Comparison of ENCODE assay signal across 23 mouse cellular contexts in the genomic region with DNA sequence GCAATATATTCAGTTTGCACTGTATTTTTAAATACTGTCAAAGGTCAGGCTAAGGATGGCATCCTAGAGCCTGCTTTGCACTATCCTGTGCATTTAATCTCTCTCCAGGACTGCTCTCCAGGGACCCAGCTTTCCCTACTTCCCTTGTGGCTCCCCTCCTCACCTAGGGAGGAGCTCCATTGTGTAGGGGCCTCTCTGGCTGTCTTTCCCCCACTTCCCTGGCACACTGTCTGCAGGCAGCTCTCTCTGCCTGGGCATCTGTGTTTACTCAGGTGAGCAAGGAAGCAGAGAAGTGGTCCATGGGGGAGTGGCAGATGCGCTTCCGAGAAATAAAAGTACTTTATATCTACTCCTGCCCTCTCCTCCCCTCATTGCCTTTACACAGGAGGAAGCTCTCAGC.
DNase-seq lines count a peak whose midpoint lies in the region; ATAC-seq and TF ChIP-seq lines count a peak whose summit lies in the region.
"Had no signal": no experiment of that assay in that cellular context is flagged by ENCODE, and none has a peak within 500 bp of the region (broad histone marks: within the 10 kb centered on the region; RNA-seq: fewer than 3 reads in every experiment).

No protein-coding gene starts in this region.

- H3K9ac ChIP-seq in kidney, embryonic 15.5 days, result no peak overlapping the region
- H3K9ac ChIP-seq in kidney, postnatal 0 days (ENCODE audit: low read depth, low read length), result no peak overlapping the region
- H3K9ac ChIP-seq: embryonic facial prominence, embryonic 12.5 days; embryonic facial prominence, embryonic 15.5 days; forebrain, embryonic 12.5 days had no signal

- no peaks in the 10 kb centered on the region; the same call in 1 of the 2 replicates for H3K4me1 ChIP-seq in heart, embryonic 10.5 days
- H3K4me1 ChIP-seq in kidney, embryonic 15.5 days, result peaks cover 29% of the 10 kb centered on the region
- no peaks in the 10 kb centered on the region for H3K4me1 ChIP-seq in kidney, postnatal 0 days (replicated peaks; ENCODE audit: insufficient read depth, low read length)

- H3K36me3 ChIP-seq in heart, embryonic 10.5 days, result no peaks in the 10 kb centered on the region
- H3K36me3 ChIP-seq in kidney, embryonic 15.5 days, result no peaks in the 10 kb centered on the region
- H3K36me3 ChIP-seq in kidney, postnatal 0 days (ENCODE audit: insufficient read depth, low read length), result no peaks in the 10 kb centered on the region
- H3K36me3 ChIP-seq: embryonic facial prominence, embryonic 12.5 days; embryonic facial prominence, embryonic 15.5 days; forebrain, embryonic 10.5 days; forebrain, embryonic 12.5 days had no signal

- 0 out of 2 replicates have a peak, but pooled peaks cover 15% of the 10 kb centered on the region for H3K27me3 ChIP-seq in heart, embryonic 10.5 days (ENCODE audit: insufficient read depth, poor library complexity, severe bottlenecking)
- no peaks in the 10 kb centered on the region for H3K27me3 ChIP-seq in kidney, embryonic 15.5 days
- H3K27me3 ChIP-seq in kidney, postnatal 0 days (ENCODE audit: insufficient read depth, low read length), result no peaks in the 10 kb centered on the region
- H3K27me3 ChIP-seq: embryonic facial prominence, embryonic 12.5 days; embryonic facial prominence, embryonic 15.5 days had no signal

- 82% methylated on average over 2 of the region's 2 CpGs for WGBS in heart, embryonic 10.5 days
- WGBS in kidney, embryonic 15.5 days, result 29% methylated on average over 2 of the region's 2 CpGs
- 40% methylated on average over 2 of the region's 2 CpGs for WGBS in kidney, postnatal 0 days

- no peak overlapping the region for H3K27ac ChIP-seq in heart, embryonic 10.5 days
- no peak overlapping the region for H3K27ac ChIP-seq in kidney, embryonic 15.5 days
- no peak overlapping the region for H3K27ac ChIP-seq in kidney, postnatal 0 days
- H3K27ac ChIP-seq: embryonic facial prominence, embryonic 12.5 days; embryonic facial prominence, embryonic 15.5 days; forebrain, embryonic 10.5 days; forebrain, embryonic 12.5 days had no signal

- H3K4me2 ChIP-seq in kidney, embryonic 15.5 days, result no peak overlapping the region
- H3K4me2 ChIP-seq in kidney, postnatal 0 days (ENCODE audit: low read length), result no peak overlapping the region
- H3K4me2 ChIP-seq: embryonic facial prominence, embryonic 12.5 days; embryonic facial prominence, embryonic 15.5 days; forebrain, embryonic 12.5 days had no signal

- peak; percentile 57; the same call in 1 of the 2 replicates for ATAC-seq in kidney, embryonic 15.5 days (replicated peaks; ENCODE audit: low FRiP score)
- no peak for ATAC-seq in kidney, postnatal 0 days (replicated peaks; ENCODE audit: low FRiP score, low read depth)
- ATAC-seq: forebrain, embryonic 14.5 days; forebrain, embryonic 16.5 days had no signal

- peak; percentile 82 for DNase-seq in heart, adult 11 months
- no peak for DNase-seq in heart, embryonic 10.5 days (ENCODE audit: low spot score)
- DNase-seq in kidney, postnatal 14 days, result no peak
- DNase-seq in kidney, postnatal 0 days (ENCODE audit: low spot score), result peak; percentile 21
- no peak for DNase-seq in kidney, postnatal 4 days
- DNase-seq: adrenal gland, adult 2 months; adrenal gland, postnatal 10 days; adrenal gland, postnatal 25 days; cerebellum, adult 11 months; cerebellum, adult 18-20 months; cerebellum, adult 8-10 months; cerebellum, adult 9-11 months; cerebellum, postnatal 14 days; cerebellum, postnatal 36 days; embryo, embryonic 11 days had no signal

- H3K9me3 ChIP-seq in heart, embryonic 10.5 days, result no peaks in the 10 kb centered on the region
- H3K9me3 ChIP-seq in kidney, embryonic 15.5 days (replicated peaks), result no peaks in the 10 kb centered on the region
- H3K9me3 ChIP-seq in kidney, postnatal 0 days (replicated peaks; ENCODE audit: low read length), result no peaks in the 10 kb centered on the region
- H3K9me3 ChIP-seq: embryonic facial prominence, embryonic 12.5 days; embryonic facial prominence, embryonic 15.5 days; forebrain, embryonic 10.5 days; forebrain, embryonic 12.5 days had no signal

- H3K4me3 ChIP-seq in heart, embryonic 10.5 days, result no peak overlapping the region
- no peak overlapping the region for H3K4me3 ChIP-seq in kidney, embryonic 15.5 days (replicated peaks)
- H3K4me3 ChIP-seq in kidney, postnatal 0 days (replicated peaks; ENCODE audit: low read depth, low read length), result no peak overlapping the region
- H3K4me3 ChIP-seq: embryonic facial prominence, embryonic 12.5 days; embryonic facial prominence, embryonic 15.5 days; erythroblast, embryonic 14.5 days; forebrain, embryonic 10.5 days; forebrain, embryonic 12.5 days had no signal

- TF ChIP-seq CTCF in kidney, postnatal 0 days (IDR thresholded peaks at IDR 0.05; ENCODE audit: low read depth), result no peak

Comparison
In these comparisons a context has a peak if more than half of its experiments do, and no peak if none do; other contexts are left out.
1. DNase-seq: peak in heart, adult 11 months (single experiment) and kidney, postnatal 0 days (single experiment); none in heart, embryonic 10.5 days (single experiment), kidney, postnatal 14 days (single experiment) and kidney, postnatal 4 days (0 of 2).